Mouse (Mus musculus) mouse trophoblast stem cell (cell line): ENCODE measurements around the gene Dnajc11.

ENCODE experiments used
- in situ Hi-C, 2 experiments: fragments of 300-500 bp; cut with MseI, MboI; formaldehyde crosslinking; loops; 2 replicates in 1 of 2; 3 replicates in 1 of 2; pipeline ENCODE4 v1.15.1; 2025

Dnajc11 gene

GRCm38 (mm10) chr4:151932576-151933504 is 651 bp upstream of the Dnajc11 start:
- in situ Hi-C loops, result no loop called here

- in situ Hi-C loops, result no loop called here
Measured at GRCm38 (mm10) chr4:151934215-151934572, 703 bp downstream of the Dnajc11 start.

- in situ Hi-C loops, result no loop called here
Measured at GRCm38 (mm10) chr4:151937441-151937840, 4.0 kb downstream of the Dnajc11 start.

GRCm38 (mm10) chr4:151938089-151938488 is 4.6 kb downstream of the Dnajc11 start:
- in situ Hi-C loops, result no loop called here

- in situ Hi-C loops, result no loop called here
Measured at GRCm38 (mm10) chr4:151946211-151946610, 12.7 kb downstream of the Dnajc11 start.

- in situ Hi-C loops, result no loop called here
Measured at GRCm38 (mm10) chr4:151948497-151949471, 15.3 kb downstream of the Dnajc11 start.

GRCm38 (mm10) chr4:151953209-151953608 is 19.7 kb downstream of the Dnajc11 start:
- in situ Hi-C loops, result no loop called here

- in situ Hi-C loops, result no loop called here
Measured at GRCm38 (mm10) chr4:151955791-151956190, 22.3 kb downstream of the Dnajc11 start.

GRCm38 (mm10) chr4:151957584-151958315 is 24.3 kb downstream of the Dnajc11 start:
- in situ Hi-C loops, result no loop called here

- in situ Hi-C loops, result no loop called here
Measured at GRCm38 (mm10) chr4:151959849-151960512, 26.5 kb downstream of the Dnajc11 start.

GRCm38 (mm10) chr4:151960513-151960854 is 27.0 kb downstream of the Dnajc11 start:
- in situ Hi-C loops, result no loop called here

GRCm38 (mm10) chr4:151962817-151963216 is 29.3 kb downstream of the Dnajc11 start:
- in situ Hi-C loops, result no loop called here

- in situ Hi-C loops, result no loop called here
Measured at GRCm38 (mm10) chr4:151968204-151968921, 34.9 kb downstream of the Dnajc11 start.

GRCm38 (mm10) chr4:151972221-151972967 is 38.9 kb downstream of the Dnajc11 start:
- in situ Hi-C loops, result no loop called here

GRCm38 (mm10) chr4:151975441-151975840 is 42.0 kb downstream of the Dnajc11 start:
- in situ Hi-C loops, result no loop called here

GRCm38 (mm10) chr4:151977748-151978147 is 44.3 kb downstream of the Dnajc11 start:
- in situ Hi-C loops, result no loop called here

- in situ Hi-C loops, result no loop called here
Measured at GRCm38 (mm10) chr4:151980699-151981098, 47.2 kb downstream of the Dnajc11 start.

GRCm38 (mm10) chr4:151981363-151981762 is 47.9 kb downstream of the Dnajc11 start:
- in situ Hi-C loops, result no loop called here

GRCm38 (mm10) chr4:151983043-151983442 is 49.6 kb downstream of the Dnajc11 start:
- in situ Hi-C loops, result no loop called here

GRCm38 (mm10) chr4:151983560-151983959 is 50.1 kb downstream of the Dnajc11 start:
- in situ Hi-C loops, result no loop called here
